Mouse (Mus musculus) intestine, embryonic 16.5 days (tissue): Measurements from ENCODE around the gene Sae1. TPM values are rescaled to one million over a fixed set of nuclear protein-coding genes. Genes with fewer than 3 reads are reported as not detected.

ENCODE experiments used
- ATAC-seq: fragments of 200-750 bp; cut with Nextera tagmentation; 2 replicates; pipeline ENCODE4 v1.8.0; 2017; ENCODE audit warnings: moderate TSS enrichment, moderate library complexity
- H3K27ac ChIP-seq: fragments of 300-500 bp; sonication (generic); 2 replicates; pipeline ENCODE4 v1.5.1; 2014; ENCODE audit warnings: mild to moderate bottlenecking, low read length
- H3K27me3 ChIP-seq: fragments of 300-500 bp; sonication (generic); replicated peaks from 2 replicates; pipeline ENCODE4 v1.6.1; 2014; ENCODE audit warnings: low read length, control low read depth, mixed read lengths; ENCODE audit not compliant: control insufficient read depth, insufficient read depth
- H3K36me3 ChIP-seq: fragments of 300-500 bp; sonication (generic); 2 replicates; pipeline ENCODE4 v1.6.1; 2014; ENCODE audit warnings: low read length, control low read depth; ENCODE audit not compliant: control insufficient read depth, insufficient read depth
- H3K4me1 ChIP-seq: fragments of 300-500 bp; sonication (generic); 2 replicates; pipeline ENCODE4 v1.6.1; 2014; ENCODE audit warnings: low read length, control low read depth, mixed read lengths; ENCODE audit not compliant: control insufficient read depth, insufficient read depth
- H3K4me2 ChIP-seq: fragments of 300-500 bp; sonication (generic); 2 replicates; pipeline ENCODE4 v1.6.1; 2014; ENCODE audit warnings: low read depth, low read length, control low read depth
- H3K4me3 ChIP-seq: fragments of 300-500 bp; sonication (generic); 2 replicates; pipeline ENCODE4 v1.5.1; 2014; ENCODE audit warnings: mild to moderate bottlenecking, low read length
- H3K9ac ChIP-seq: fragments of 300-500 bp; sonication (generic); 2 replicates; pipeline ENCODE4 v1.6.1; 2014; ENCODE audit warnings: low read depth, low read length
- H3K9me3 ChIP-seq: fragments of 300-500 bp; sonication (generic); 2 replicates; pipeline ENCODE4 v1.6.1; 2016; ENCODE audit warnings: low read length, control low read depth; ENCODE audit not compliant: control insufficient read depth
- WGBS: fragments of 180-500 bp; shearing (Covaris S2); extraction: QIAGEN DNeasy Blood & Tissue Kit; methylation state at CpG from one replicate; pipeline ENCODE4 v1.1.7; 2014; 5-methylcytosine and 5-hydroxymethylcytosine counted together
- polyA plus RNA-seq: library from polyadenylated mRNA; unstranded; fragments of >200 nt; fragmentation: Nextera tagmentation; extraction: Ambion mirVana; gene quantifications from 2 replicates; pipeline ENCODE4 v1.2.1, GENCODE M21; 2015

The Sae1 gene
- polyA plus RNA-seq, 1 experiment from 2014 or later = 263 TPM

DNA sequence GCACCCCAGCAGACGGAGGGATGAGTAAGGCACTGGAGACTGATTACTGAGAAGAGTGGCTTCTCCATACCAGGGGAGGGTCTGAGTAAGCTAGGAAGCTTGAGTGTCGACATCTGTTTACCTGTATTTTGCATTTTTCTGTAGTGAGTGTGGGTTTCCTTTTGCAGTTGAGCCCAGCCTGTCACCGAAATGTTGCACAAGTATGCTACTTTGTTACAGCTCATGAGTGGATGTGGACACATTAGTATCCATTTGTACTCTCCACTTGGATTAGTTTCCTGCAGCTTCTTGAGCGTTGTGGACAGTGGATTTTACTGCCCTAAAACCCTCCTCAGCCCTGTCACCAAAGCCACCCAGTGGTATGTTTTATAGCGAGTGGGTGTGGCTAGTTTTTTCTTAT, 31.1 kb upstream of the Sae1 start:
- no peak overlapping the region for H3K9ac ChIP-seq
- H3K4me3 ChIP-seq = no peak overlapping the region
- ATAC-seq = no peak
- no peaks in the 10 kb centered on the region for H3K9me3 ChIP-seq
- H3K27ac ChIP-seq = peak overlapping the region; percentile 44; the same call in 1 of the 2 replicates
- no peaks in the 10 kb centered on the region for H3K27me3 ChIP-seq
- H3K4me1 ChIP-seq = peaks cover 17% of the 10 kb centered on the region
- peaks cover 23% of the 10 kb centered on the region for H3K36me3 ChIP-seq
- no peak overlapping the region for H3K4me2 ChIP-seq
- WGBS = 78% methylated on average over 5 of the region's 5 CpGs

DNA sequence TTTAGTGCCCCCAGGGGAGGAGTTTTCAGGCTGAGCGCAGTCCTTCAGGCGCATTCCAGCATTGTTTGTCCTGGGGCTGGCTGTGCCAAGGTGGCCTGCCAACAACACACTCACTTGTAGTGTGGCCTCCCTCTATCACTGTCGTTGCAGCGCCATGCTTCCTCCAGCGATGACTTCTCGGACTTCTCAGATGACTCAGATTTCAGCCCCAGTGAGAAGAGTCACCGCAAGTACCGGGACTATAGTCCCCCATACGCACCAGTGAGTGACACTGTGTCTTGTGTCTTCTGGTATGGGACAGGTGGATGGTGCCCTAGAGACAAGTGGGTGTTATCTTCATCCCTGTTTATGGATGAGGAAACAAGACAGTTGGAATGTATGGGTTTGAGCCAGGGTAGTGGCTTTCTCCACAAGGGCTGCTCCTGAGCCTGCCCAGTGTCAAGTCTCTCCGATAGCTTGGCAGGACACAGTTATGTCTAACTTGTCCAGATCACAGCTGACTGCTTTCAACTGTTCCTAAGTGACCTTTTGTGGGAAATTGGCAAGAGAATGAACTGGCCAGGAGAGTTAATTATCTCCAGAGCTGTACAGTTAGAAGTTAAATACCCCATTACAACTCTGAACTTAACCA, 29.6 kb upstream of the Sae1 start:
- H3K9ac ChIP-seq = no peak overlapping the region
- H3K4me3 ChIP-seq = no peak overlapping the region
- no peak overlapping the region for H3K27ac ChIP-seq
- no peak for ATAC-seq
- 84% methylated on average over 10 of the region's 10 CpGs for WGBS
- no peaks in the 10 kb centered on the region for H3K9me3 ChIP-seq
- peaks cover 22% of the 10 kb centered on the region for H3K36me3 ChIP-seq
- H3K4me2 ChIP-seq = no peak overlapping the region
- peaks cover 17% of the 10 kb centered on the region for H3K4me1 ChIP-seq
- H3K27me3 ChIP-seq = no peaks in the 10 kb centered on the region

GRCm38 (mm10) chr7:16415426-16415825, 27.8 kb upstream of the Sae1 start:
- H3K4me1 ChIP-seq = peaks cover 10% of the 10 kb centered on the region
- H3K4me3 ChIP-seq = no peak overlapping the region
- H3K27me3 ChIP-seq = no peaks in the 10 kb centered on the region
- H3K9ac ChIP-seq = no peak overlapping the region
- no peak overlapping the region for H3K4me2 ChIP-seq
- H3K27ac ChIP-seq = peak overlapping the region; percentile 57
- peak; percentile 82 for ATAC-seq
- H3K36me3 ChIP-seq = peaks cover 14% of the 10 kb centered on the region
- 66% methylated on average over 3 of the region's 3 CpGs for WGBS
- no peaks in the 10 kb centered on the region for H3K9me3 ChIP-seq

DNA sequence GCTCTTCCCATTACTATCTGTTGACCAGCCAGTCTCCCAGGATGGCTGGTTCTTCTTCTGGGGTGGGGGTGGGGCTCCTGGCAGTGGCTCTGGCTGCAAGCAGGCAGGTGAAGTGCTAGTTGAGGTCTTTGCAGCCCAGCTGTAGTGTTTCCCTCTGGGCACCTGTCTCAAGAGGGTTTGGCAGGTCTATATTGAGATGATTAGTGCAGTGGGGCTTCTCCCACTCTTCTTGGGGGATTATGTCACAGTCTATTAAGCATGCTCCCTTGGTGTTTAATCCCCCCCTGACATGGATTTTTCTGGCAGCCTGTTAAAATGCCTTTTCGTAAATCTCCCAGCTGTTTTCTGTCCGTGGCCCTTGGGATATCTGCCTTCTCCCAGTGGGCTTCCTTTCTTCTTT, 25.3 kb upstream of the Sae1 start:
- Histone ChIP-seq H3K9me3 (no peaks in the 10 kb centered on the region), H3K27me3 (no peaks in the 10 kb centered on the region), H3K36me3 (peaks cover 3% of the 10 kb centered on the region; the same call in 1 of the 2 replicates), H3K27ac (no peak overlapping the region), H3K4me3 (no peak overlapping the region), H3K4me2 (no peak overlapping the region), H3K4me1 (peaks cover 3% of the 10 kb centered on the region; the same call in 1 of the 2 replicates), H3K9ac (no peak overlapping the region)
- no peak for ATAC-seq
- 61% methylated on average over 2 of the region's 2 CpGs for WGBS

GRCm38 (mm10) chr7:16412220-16412896, 24.8 kb upstream of the Sae1 start:
- Histone ChIP-seq H3K27ac (no peak overlapping the region), H3K9ac (no peak overlapping the region), H3K4me2 (no peak overlapping the region), H3K4me3 (no peak overlapping the region), H3K9me3 (no peaks in the 10 kb centered on the region), H3K4me1 (peaks cover 3% of the 10 kb centered on the region; the same call in 1 of the 2 replicates), H3K36me3 (peaks cover 3% of the 10 kb centered on the region; the same call in 1 of the 2 replicates), H3K27me3 (no peaks in the 10 kb centered on the region)
- WGBS = 85% methylated on average over 8 of the region's 8 CpGs
- ATAC-seq = no peak

DNA sequence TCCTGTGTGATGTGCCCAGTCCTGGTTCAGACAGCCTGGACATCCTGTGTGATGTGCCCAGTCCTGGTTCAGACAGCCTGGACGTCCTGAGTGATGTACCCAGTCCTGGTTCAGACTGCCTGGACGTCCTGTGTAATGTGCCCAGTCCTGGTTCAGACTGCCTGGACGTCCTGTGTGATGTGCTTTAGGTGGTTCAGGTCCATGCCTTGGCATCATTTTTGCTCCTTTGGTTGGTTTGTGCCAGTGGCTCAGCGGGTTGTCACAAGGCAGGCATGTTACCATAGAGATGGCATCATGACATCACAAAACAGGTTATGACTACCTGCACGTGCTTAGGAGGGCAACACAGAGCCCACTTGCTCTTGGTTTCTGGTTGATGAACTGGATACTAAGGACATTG, 23.5 kb upstream of the Sae1 start:
- H3K4me3 ChIP-seq = no peak overlapping the region
- no peaks in the 10 kb centered on the region for H3K27me3 ChIP-seq
- no peak overlapping the region for H3K4me2 ChIP-seq
- no peaks in the 10 kb centered on the region for H3K9me3 ChIP-seq
- 88% methylated on average over 5 of the region's 5 CpGs for WGBS
- H3K9ac ChIP-seq = no peak overlapping the region
- ATAC-seq = no peak
- no peaks in the 10 kb centered on the region for H3K36me3 ChIP-seq
- no peak overlapping the region for H3K27ac ChIP-seq
- H3K4me1 ChIP-seq = peaks cover 5% of the 10 kb centered on the region

DNA sequence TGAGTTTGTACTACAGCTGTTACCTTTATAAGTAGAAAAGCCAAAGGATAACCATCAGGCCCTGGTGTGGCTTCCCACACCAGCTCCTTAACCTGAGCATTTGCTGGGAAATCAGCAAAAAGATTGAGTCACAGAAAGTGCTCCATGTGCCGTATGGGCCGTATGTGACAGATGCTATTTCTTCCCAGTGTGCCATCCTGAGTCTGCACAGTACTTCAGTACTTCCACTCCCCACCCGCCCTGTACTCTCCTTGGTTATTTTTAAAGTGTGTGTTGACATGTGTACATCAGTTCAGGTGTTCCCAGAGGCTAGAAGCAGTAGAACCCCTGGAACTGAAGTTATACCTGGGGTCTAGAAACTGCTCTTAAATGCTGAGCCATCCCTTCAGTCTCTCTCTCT, 19.4 kb upstream of the Sae1 start:
- Histone ChIP-seq H3K9ac (no peak overlapping the region), H3K27me3 (no peaks in the 10 kb centered on the region), H3K27ac (peak overlapping the region; percentile 27; the same call in 1 of the 2 replicates), H3K36me3 (no peaks in the 10 kb centered on the region), H3K4me1 (peaks cover 31% of the 10 kb centered on the region), H3K9me3 (no peaks in the 10 kb centered on the region), H3K4me3 (no peak overlapping the region), H3K4me2 (no peak overlapping the region)
- WGBS = 90% methylated on average over 3 of the region's 3 CpGs
- ATAC-seq = no peak

DNA sequence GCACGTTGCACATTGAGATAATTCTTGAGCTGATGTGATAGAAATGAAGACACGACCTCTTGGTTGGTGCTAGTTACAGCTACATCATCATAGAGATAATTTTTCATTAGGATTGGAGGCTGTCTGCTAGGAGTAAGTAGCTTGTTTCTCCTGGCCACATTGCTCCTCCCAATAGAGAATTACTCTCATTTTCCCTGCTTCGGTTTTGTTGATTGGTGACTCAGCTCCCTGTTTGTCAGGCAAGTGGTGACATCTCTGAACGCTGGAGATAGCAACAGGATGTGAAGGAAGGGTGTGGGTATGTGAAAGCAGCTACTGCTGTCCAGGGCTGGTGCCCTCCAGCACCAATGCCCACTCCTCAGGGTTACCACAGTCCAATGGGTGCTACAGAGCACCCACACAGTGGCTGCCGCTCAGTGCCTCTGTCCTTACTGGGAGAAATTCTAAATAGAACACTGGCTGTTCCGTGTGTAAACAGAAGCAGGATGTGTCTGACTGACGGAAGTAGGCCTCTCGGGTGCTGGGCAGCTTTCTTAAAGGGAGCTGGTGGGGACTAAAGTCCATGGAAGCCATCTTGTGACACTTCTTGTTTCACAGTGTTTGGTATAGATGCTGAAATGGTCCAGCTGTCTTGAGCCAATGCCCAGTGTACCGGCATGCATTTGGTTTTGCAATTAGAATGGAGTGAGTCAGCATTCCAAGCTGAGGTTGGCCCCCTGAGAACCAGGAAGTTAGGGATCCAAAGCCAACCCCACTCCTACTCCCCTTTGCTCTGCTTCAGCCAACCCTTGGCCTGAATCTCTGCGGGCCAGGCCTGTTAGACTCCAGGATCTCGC, 18.1 kb upstream of the Sae1 start:
- H3K27me3 ChIP-seq = no peaks in the 10 kb centered on the region
- peak overlapping the region; percentile 33 for H3K4me3 ChIP-seq
- H3K36me3 ChIP-seq = no peaks in the 10 kb centered on the region
- H3K9me3 ChIP-seq = no peaks in the 10 kb centered on the region
- peaks cover 31% of the 10 kb centered on the region for H3K4me1 ChIP-seq
- ATAC-seq = peak; percentile 75
- H3K9ac ChIP-seq = peak overlapping the region; percentile 48
- peak overlapping the region; percentile 98 for H3K27ac ChIP-seq
- peak overlapping the region; percentile 59 for H3K4me2 ChIP-seq
- WGBS = 20% methylated on average over 11 of the region's 11 CpGs

DNA sequence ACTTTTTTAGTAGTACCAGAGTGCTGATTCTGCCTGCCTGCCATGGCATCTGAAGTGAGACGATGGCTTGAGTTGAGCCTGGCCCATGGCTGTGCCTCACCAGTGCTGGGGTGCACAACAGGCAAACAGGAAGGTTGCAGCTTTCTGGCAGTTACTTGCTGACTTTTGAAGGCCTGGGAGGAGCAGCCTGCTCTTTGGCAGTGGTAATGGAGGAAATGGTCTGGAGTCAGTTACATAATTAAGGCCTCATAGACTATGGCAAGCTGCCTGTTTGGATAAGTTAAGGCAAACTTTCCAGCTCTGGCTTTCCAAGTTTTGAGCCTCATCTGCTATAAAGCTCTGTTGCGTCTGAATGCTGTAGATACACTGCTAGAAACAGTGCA, 17.5 kb upstream of the Sae1 start:
- ATAC-seq = no peak
- Histone ChIP-seq H3K9ac (peak overlapping the region; percentile 48), H3K27ac (peak overlapping the region; percentile 98), H3K4me3 (no peak overlapping the region), H3K4me1 (peaks cover 31% of the 10 kb centered on the region), H3K36me3 (no peaks in the 10 kb centered on the region), H3K9me3 (no peaks in the 10 kb centered on the region), H3K4me2 (peak overlapping the region; percentile 59; the same call in 1 of the 2 replicates), H3K27me3 (no peaks in the 10 kb centered on the region)
- 60% methylated on average over 2 of the region's 2 CpGs for WGBS
